Mouse (Mus musculus) brain, embryonic 14.5 days (tissue): Measurements from ENCODE around the gene Epc2. TPM values are rescaled to one million over a fixed set of nuclear protein-coding genes. Genes with fewer than 3 reads are reported as not detected.

Experiments used
- DNase-seq: peaks from one replicate; pipeline ENCODE4 v3.0.0-alpha.2; 2011; ENCODE audit warnings: low read depth
- CTCF ChIP-seq: fragments of 200-500 bp; IDR thresholded peaks from 2 replicates; pipeline ENCODE4 v1.5.1; 2012; ENCODE audit warnings: inconsistent platforms, mild to moderate bottlenecking, moderate library complexity, borderline replicate concordance; ENCODE audit not compliant: insufficient read depth, insufficient read length; ENCODE audit errors: extremely low read depth
- POLR2A ChIP-seq: fragments of 200-500 bp; IDR thresholded peaks from 2 replicates; pipeline ENCODE4 v1.6.1; 2012; ENCODE audit warnings: mild to moderate bottlenecking, inconsistent platforms, borderline replicate concordance; ENCODE audit not compliant: poor library complexity, insufficient read depth, insufficient read length, severe bottlenecking; ENCODE audit errors: extremely low read depth
- polyA plus RNA-seq: library from polyadenylated mRNA; depleted of rRNA; stranded (reverse); fragments of >200 nt; gene quantifications from 2 replicates; pipeline ENCODE4 v1.2.3, GENCODE M21; 2012

The Epc2 gene
- polyA plus RNA-seq, 1 experiment: 40.0 TPM

DNA sequence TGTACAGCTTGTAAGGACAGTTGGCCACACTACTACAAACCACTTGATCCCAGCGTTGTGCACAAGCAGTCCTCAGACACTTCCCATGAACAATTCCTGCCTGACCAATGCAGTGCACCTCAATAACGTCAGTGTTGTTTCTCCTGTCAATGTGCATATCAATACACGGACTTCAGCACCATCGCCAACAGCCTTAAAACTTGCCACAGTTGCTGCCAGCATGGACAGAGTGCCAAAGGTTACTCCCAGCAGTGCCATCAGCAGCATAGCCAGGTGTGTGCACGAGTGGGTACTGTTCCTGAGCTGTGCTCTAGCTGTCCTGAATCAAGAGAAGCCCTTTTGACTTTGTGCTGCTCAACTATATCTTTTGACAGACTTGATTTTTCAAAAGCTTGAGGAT lies 97.2 kb downstream of the Epc2 start:
- TF ChIP-seq POLR2A (no peak), CTCF (no peak)
- no peak for DNase-seq

DNA sequence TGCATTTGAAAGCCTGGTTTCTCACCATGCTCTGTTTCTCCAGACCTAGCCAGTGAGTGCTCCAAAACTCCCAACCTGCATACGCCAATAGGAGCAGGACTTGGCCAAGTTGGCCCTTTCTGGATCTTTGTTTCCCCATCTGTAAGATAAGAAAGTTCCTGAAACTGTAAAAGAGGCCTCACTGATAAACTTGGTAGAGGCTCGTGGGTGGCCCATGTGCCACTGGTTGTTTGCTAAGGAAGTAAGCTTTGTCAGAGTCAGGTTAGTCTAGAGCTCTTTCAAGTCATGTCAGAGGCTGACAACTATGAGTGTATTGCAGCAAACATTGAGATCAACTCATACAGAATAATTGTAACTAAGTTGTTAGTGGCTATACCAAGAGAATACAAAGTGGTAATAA lies 101.8 kb downstream of the Epc2 start:
- no peak for DNase-seq
- TF ChIP-seq POLR2A (no peak), CTCF (no peak)

DNA sequence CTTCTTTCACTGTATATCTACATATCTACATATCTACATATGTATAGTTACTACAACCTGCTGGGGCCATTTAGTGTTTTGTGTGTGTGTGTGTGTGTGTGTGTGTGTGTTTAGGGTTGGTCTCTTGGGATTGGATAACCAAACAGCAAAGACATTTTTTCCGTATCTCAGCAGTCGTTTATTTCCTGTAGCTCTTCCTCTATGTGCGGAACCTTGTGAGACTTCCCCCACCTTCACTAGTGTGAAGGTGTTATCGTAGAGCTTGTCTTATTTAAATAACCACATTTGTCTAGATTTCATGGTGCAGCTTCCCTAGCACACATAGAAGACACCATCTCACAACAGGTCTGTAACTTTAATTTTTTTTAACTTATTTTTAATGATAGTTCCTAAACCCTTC lies 106.1 kb downstream of the Epc2 start:
- no peak for TF ChIP-seq CTCF
- TF ChIP-seq POLR2A: no peak
- no peak for DNase-seq

DNA sequence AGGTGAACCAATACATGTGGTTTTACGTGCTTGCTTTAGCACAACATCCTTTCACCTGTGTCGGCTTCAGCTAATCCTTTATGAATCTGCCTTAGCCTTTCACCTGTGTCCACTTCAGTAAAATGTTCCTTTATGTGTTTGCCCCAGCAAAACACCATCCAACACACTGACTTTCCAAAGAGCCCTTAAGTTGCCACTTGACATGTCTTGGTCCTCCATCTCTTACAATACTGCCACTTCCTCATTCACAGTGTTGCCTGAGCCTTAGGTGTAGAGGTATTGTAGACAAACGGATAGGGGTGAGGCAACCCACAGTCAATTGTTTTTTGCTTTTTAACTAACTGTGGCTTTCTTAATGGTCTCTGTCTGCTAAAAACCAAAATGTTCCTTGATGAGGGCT lies 107.1 kb downstream of the Epc2 start:
- TF ChIP-seq CTCF (no peak), POLR2A (no peak)
- no peak for DNase-seq

DNA sequence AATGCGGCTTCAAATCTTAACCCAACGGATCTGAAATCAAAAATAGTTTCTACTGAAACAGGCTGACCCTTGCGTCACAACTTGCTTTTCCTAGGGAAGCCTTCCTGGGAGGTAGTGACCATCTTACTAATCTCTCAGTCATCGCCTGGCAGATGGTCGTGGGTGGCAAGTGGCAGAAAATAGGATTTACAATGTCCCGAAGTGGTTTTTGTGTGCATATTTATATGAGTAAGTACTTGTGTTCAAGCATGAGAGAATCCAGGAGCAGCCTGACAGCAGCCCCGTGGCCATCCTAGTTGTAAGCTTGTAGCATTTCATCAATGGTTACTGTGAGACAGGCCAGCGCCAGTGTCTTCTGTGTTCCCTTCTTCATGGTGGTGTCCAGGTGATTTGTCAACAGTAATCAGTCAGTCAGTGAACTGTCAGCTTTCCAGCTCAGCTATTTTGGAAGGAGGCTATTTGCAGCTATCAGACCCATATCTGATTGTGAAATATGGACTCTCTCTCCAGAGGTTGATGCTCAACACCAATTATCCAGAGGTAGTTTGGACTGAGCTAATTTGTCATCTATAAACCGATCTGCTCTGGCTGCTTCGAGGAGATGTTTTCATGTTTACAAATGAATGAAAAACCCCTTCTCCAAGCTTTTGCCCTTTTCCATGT lies 111.5 kb downstream of the Epc2 start:
- DNase-seq: no peak
- TF ChIP-seq CTCF (no peak), POLR2A (no peak)

DNA sequence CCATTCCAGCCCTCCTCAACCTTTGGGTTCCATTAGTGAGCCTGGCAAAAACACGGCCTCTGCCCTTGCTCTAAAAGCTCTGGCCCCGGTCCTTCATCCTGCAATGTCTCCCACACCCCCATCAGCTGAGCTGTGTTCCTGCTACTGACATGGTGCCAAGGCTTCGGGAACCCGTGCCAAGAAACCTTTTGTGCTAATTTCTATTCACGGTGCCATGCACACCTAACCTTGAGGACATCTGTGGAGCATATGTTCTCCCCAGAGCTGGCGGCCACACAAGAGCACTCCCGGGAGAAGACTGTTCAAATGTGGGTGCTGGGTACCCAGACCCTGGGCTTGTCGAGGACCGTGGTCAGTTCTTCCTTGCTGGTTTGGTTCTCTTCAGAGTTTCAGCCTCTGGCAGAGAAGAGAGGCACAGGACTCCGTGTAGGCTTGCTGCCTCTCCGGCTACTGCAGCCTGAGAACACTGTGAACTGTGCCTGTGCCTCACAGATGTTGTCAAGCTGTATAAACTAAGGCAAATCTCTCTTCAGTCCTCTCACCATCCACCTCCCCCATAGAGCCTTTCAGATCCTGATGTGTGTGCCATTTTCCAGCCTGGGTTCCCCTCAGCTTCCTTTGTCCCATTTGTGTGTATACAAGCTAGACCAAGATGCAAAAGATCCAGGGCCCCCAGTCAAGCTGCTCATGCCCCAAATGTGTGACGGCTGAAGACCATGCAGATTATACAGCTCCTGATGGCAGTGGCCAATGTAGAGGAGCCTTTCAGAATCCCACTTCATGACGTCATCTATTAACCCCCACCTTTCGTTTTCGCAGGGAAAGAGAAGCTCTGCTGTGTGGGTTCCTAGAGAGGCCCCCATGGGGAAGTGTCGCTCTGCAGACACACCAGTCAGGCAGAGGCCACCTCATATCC lies 118.8 kb downstream of the Epc2 start:
- TF ChIP-seq CTCF (no peak), POLR2A (no peak)
- peak; percentile 91 for DNase-seq

DNA sequence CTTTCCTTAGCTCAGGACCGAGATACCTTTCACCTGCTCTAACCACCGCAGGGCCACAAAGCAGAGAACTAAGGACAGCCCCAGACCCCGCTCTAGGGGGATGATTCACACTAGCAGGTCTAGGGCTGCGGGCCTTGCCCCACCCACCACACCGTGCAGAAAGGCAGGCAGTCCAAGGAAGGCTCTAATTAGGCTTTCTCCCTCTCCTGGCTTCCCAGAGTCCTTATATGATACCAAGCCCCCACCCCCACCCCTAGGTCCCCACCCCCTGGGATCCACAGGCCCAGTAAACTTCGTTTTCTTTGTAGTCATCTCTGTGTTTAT lies 119.5 kb downstream of the Epc2 start:
- DNase-seq: no peak
- TF ChIP-seq CTCF: no peak
- TF ChIP-seq POLR2A: no peak

DNA sequence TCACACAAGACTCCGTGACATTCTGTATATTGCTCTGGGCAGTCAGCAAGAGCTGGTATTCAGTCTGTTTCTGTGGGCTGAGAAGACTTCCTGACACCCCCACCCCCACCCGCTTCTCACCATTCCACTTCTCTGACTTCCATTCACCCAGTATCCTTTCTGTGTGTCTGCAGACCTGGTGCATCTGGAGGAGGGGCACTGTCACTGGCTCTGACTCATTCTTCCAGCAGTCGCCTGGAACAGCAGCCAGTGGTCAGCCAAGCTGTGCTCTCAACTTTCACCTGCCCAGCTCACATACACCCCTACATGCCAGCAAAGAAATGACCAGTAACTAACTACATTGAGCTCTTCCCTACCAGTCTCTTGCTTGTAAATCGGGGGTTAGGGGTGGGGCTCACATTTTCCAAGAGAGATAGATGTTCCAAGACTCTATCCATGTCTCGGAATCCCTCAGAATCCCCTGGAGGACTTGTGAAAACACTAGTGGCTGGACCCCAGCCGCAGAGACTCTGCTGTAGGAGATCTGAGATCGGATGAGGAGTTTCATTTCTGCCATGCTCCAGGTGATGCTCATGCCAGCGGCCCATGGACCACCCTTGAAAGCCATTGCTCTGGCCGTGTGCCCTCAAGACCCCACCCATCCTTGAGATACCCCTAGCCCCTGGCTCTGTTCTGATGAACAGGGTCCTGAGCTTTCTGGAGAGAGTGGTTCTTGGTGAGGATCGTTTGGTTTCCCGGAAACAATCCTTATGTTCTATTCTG lies 120.1 kb downstream of the Epc2 start:
- no peak for TF ChIP-seq CTCF
- TF ChIP-seq POLR2A: no peak
- peak; percentile 14 for DNase-seq

DNA sequence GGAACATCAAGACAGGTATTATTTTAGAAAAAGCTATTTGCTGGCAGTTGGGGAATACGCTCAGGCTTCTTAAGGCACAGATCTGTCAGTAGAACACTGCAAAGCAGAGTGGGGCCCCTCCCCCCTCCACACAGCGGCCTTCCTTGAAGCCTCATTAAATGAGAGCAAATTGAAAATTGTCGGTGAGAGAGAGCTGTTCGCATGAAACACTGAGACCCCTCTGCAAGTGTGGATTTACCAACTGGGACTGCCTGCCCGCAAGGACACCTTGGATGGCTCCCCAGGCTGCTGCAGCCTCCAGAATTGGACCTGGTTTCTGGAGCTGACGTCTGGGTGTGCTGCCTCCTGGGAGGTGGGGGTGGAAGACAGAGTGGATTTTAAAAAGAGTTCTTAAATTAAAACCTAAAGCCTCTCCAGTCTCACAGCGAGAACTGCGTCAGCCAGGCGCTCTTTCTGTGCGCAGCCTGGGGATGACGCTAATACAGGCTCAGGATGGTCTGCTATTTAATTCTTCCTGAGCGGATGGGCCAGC lies 120.9 kb downstream of the Epc2 start:
- DNase-seq: peak; percentile 92
- no peak for TF ChIP-seq POLR2A

DNA sequence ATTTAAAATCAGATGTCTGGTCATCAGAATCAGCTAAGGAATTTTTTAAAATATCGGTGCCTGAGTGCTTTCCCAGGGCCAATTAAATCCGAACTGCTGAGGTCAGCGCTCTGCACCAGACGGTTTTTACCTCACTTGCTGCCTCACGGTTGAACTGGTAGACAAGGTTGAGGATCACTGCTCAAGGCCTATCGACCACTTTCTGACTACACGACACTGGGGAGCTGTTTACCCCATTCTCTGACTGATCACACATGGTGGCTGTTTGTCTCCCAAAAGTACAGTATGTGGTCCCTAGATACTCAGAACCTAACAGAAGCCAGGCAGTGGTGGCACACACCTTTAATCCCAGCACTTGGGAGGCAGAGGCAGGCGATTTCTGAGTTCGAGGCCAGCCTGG lies 121.4 kb downstream of the Epc2 start:
- no peak for DNase-seq
- no peak for TF ChIP-seq POLR2A
- no peak for TF ChIP-seq CTCF

DNA sequence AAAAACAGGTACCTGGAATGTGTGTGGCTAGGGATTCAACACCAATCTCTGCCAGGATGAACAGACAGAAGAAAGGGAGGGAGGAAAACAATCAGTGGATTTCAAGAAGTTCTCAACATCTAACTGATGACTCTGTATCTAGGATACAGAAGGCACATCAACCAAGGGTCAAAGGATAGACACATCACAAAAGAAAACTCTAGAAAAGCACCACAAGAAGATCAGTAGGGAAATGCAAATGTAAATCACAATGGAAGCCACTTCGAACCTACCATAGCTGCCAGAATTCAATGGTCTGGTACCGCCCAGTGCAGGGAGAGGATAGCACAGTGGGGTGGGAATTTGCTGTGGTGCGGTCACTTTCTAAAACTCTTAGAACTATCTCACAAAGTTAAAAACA lies 122.0 kb downstream of the Epc2 start:
- no peak for TF ChIP-seq CTCF
- TF ChIP-seq POLR2A: no peak
- no peak for DNase-seq
